Mouse (Mus musculus) hindbrain, embryonic 10.5 days (tissue): ENCODE results near the gene Ubtd1. TPM values are rescaled to one million over a fixed set of nuclear protein-coding genes. Genes with fewer than 3 reads are reported as not detected.

Source experiments
- DNase-seq: peaks from one replicate; pipeline ENCODE4 v3.0.0-alpha.2; 2017; ENCODE audit warnings: low spot score
- H3K27ac ChIP-seq: fragments of 300-500 bp; sonication (generic); 2 replicates; pipeline ENCODE4 v1.5.1; 2016; ENCODE audit warnings: mild to moderate bottlenecking, moderate library complexity
- H3K27me3 ChIP-seq: fragments of 300-500 bp; sonication (generic); 2 replicates; pipeline ENCODE4 v1.6.1; 2016; ENCODE audit warnings: mild to moderate bottlenecking; ENCODE audit not compliant: poor library complexity, insufficient read depth, severe bottlenecking
- H3K36me3 ChIP-seq: fragments of 300-500 bp; sonication (generic); 2 replicates; pipeline ENCODE4 v1.6.1; 2016; ENCODE audit warnings: mild to moderate bottlenecking, moderate library complexity
- H3K4me1 ChIP-seq: fragments of 300-500 bp; sonication (generic); replicated peaks from 2 replicates; pipeline ENCODE4 v1.6.1; 2016; ENCODE audit warnings: mild to moderate bottlenecking
- H3K4me3 ChIP-seq: fragments of 300-500 bp; sonication (generic); 2 replicates; pipeline ENCODE4 v1.5.1; 2016; ENCODE audit warnings: mild to moderate bottlenecking, moderate library complexity
- H3K9me3 ChIP-seq: fragments of 300-500 bp; sonication (generic); 2 replicates; pipeline ENCODE4 v1.6.1; 2016; ENCODE audit warnings: mild to moderate bottlenecking, moderate library complexity
- WGBS: fragments of 180-500 bp; shearing (Covaris S2); methylation state at CpG from one replicate; pipeline ENCODE4 v1.1.7; 2016; 5-methylcytosine and 5-hydroxymethylcytosine counted together
- polyA plus RNA-seq: library from polyadenylated mRNA; unstranded; fragments of >200 nt; fragmentation: Nextera tagmentation; extraction: Ambion mirVana; gene quantifications from 2 replicates; pipeline ENCODE4 v1.2.1, GENCODE M21; 2016

The Ubtd1 gene
- polyA plus RNA-seq, 1 experiment from 2014 or later, result 16.9 TPM

DNA sequence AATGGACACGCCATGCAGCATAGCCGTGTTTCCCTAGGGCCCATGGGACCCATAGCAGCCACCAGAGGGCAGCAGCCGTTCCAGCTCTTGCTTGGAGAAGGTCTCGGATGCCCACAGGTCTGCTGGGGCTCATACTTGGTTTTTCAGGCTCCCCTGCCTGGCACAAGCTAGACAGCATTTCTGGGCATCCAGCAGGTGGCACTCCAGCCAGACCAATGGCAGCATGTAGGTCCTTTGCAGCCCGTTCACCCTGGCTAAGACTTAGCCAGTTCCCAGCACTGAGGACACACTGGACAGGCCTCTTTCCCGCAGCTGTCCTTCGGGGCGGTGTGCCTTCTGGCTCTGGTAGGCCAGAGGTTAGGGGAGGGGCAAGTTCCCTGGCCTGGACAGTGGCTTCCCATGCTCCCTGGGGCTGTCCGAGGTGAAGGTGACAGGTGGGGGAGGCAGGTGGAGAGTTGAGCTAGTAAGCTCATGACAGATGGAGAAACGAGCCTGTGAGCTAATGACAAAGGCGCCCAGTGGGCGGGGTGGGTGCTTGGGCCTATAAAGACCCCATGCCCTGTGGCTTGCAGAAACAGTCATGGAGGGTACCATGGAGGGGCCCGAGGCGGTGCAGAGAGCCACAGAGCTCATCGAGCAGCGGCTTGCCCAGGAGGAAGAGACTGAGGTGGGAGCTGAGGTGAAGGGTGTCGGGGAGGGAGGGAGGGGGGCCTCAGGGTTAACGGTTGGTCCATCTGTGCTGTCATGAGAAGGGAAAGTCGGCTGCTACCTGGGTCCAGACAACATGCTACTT lies 54.1 kb downstream of the Ubtd1 start, which contains the start of gene Ankrd2:
Gene Ankrd2 (plus strand): TSS at position 545 of the 793 bp plus-strand sequence.
- WGBS, result 67% methylated on average over 19 of the region's 19 CpGs
- H3K27me3 ChIP-seq, result peaks cover 12% of the 10 kb centered on the region
- H3K27ac ChIP-seq, result peak within 1 kb of the TSS; percentile 1; the same call in 1 of the 2 replicates
- peaks cover 25% of the 10 kb centered on the region for H3K4me1 ChIP-seq
- peaks cover 10% of the 10 kb centered on the region for H3K36me3 ChIP-seq
- H3K9me3 ChIP-seq, result no peaks in the 10 kb centered on the region
- peak; percentile 78 for DNase-seq
- H3K4me3 ChIP-seq, result no peak within 1 kb of the TSS

DNA sequence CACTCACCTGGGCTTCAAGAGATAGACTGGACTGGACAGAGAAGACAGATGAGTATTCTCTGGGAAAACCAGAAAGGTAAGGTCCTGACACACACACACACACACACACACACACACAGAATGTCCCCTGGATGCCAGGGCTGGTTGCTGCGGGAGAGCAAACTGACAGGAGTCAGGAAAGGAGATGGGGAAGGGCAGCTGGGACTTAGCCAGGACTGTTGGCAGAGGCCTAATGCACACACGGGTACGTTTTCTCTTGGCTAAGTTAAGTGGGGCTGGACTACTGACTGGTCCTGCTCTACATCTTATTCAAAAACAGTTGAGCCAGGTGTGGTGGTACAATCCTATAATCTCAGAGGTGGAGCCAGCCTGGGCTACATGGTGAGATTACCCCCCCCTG lies 54.8 kb downstream of the Ubtd1 start:
- no peak overlapping the region for H3K27ac ChIP-seq
- H3K36me3 ChIP-seq, result peaks cover 10% of the 10 kb centered on the region
- DNase-seq, result no peak
- peaks cover 13% of the 10 kb centered on the region for H3K27me3 ChIP-seq
- H3K9me3 ChIP-seq, result no peaks in the 10 kb centered on the region
- peaks cover 25% of the 10 kb centered on the region for H3K4me1 ChIP-seq
- H3K4me3 ChIP-seq, result no peak overlapping the region
- WGBS, result 92% methylated on average over 3 of the region's 3 CpGs

DNA sequence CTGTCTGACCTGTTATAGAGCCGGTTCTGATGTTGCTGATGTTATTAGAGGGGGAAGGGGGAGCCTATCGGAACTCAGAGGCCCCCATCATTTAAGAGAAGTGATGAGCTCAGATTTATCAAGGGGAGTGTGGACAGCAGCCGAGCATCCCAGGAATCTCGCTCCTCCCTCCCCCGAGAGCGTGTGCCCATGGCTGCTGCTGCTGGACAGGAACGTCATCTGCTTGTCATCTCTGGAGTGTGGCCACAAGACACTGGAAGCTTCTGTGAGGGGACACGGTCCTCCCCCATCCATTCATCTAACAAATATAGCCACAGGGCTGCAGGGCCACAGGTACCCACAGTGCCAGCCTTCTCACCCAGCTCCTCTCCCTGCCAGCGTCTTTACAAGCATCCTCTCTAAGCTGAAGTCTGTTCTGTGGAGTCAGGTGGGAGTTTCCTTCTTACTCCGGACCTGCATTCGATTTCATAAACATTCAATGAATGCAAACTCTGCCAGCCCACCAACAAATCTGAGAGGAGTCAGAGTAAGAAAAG lies 55.7 kb downstream of the Ubtd1 start:
- H3K9me3 ChIP-seq, result no peaks in the 10 kb centered on the region
- peaks cover 25% of the 10 kb centered on the region for H3K4me1 ChIP-seq
- no peak overlapping the region for H3K27ac ChIP-seq
- DNase-seq, result no peak
- H3K36me3 ChIP-seq, result peaks cover 10% of the 10 kb centered on the region
- 81% methylated on average over 11 of the region's 11 CpGs for WGBS
- peaks cover 13% of the 10 kb centered on the region for H3K27me3 ChIP-seq
- no peak overlapping the region for H3K4me3 ChIP-seq

DNA sequence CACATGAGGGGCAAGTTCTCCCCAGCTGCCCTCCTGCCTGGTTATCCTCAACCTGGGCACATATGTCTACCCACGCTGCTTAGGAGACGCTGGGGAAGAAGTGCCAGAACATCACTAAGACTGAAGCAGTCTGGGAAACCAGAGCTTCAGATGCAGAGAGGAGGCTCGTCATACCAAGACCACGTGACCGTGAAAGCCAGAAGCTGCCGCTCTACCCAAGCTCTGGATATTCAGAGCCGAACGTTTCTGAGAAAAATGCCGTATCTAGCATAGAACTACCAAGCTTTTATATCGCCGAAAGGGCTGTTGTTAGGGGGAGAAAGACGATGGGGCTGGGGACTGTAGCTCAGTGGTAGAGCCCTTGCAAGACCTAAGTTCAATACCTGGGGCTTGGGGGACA lies 56.7 kb downstream of the Ubtd1 start:
- H3K36me3 ChIP-seq, result peaks cover 10% of the 10 kb centered on the region
- H3K4me3 ChIP-seq, result no peak overlapping the region
- 92% methylated on average over 12 of the region's 12 CpGs for WGBS
- H3K9me3 ChIP-seq, result no peaks in the 10 kb centered on the region
- DNase-seq, result no peak
- peaks cover 25% of the 10 kb centered on the region for H3K4me1 ChIP-seq
- no peak overlapping the region for H3K27ac ChIP-seq
- H3K27me3 ChIP-seq, result peaks cover 13% of the 10 kb centered on the region

DNA sequence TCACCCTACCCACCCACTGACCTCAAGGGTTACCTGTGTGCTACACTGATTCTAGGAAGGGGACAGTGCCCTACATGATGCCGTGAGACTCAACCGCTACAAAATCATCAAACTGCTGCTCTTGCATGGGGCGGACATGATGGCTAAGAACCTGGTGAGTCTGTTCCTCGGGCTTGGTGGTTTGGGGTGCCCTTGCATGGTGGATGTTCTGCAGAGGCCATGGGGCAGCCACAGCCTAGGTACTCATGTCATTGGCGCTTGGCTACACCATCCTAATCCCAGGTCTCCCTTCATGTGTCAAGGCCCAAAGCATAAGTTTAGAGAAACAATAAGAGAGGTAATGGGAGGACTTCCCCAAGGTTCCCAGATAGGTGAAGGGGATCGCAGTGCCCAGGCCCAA lies 62.4 kb downstream of the Ubtd1 start:
- no peaks in the 10 kb centered on the region for H3K36me3 ChIP-seq
- DNase-seq, result no peak
- H3K27ac ChIP-seq, result no peak overlapping the region
- WGBS, result 95% methylated on average over 6 of the region's 6 CpGs
- H3K4me3 ChIP-seq, result no peak overlapping the region
- H3K27me3 ChIP-seq, result peaks cover 10% of the 10 kb centered on the region
- H3K4me1 ChIP-seq, result peaks cover 12% of the 10 kb centered on the region
- H3K9me3 ChIP-seq, result no peaks in the 10 kb centered on the region

DNA sequence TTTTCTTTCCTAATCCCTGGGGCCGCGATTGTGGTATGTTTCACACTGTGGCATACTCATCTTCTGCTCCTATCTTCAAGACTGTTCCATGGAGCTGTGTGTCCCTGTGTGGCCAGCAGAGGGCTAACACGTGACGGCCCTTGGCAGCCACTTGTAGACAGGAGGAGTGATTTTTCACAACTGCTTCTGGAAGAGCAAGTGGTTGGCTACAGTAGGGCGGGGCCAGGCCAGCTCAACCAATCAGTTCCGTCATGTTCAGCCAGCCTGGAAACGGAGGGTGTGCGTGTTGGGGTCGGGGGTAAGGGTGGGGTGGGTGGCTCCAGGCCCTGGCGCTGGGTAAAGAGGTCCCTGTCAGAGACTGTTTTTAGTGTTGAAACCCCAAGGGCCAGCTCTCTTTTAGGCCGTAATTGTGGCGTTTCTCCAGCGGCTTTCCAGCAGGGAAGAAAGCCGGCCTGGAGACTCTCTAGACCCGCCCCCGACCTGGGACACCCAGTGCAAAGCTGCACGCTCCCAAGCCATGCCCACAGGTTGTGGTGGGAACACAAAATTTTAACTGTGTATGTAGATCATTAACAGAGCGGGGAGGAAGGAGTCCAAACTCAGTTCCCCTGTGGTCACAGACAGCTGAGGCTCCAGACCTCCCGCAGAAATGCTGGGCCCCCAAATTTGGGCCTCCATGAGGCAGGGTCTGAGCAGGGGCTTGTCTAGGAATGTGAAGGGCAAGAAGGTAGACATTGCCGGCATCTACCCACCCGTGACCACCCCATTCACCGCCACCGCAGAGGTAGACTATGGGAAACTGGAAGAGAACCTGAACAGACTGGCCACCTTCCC lies 63.9 kb downstream of the Ubtd1 start, which contains the start of gene Hoga1:
Gene Hoga1 (plus strand): TSS at position 342 of the 834 bp plus-strand sequence.
- DNase-seq, result peak; percentile 85
- Histone ChIP-seq H3K9me3 (no peaks in the 10 kb centered on the region), H3K27me3 (peaks cover 2% of the 10 kb centered on the region; the same call in 1 of the 2 replicates), H3K4me3 (peak within 1 kb of the TSS; percentile 47), H3K27ac (peak within 1 kb of the TSS; percentile 66), H3K36me3 (no peaks in the 10 kb centered on the region), H3K4me1 (peaks cover 12% of the 10 kb centered on the region)
- 21% methylated on average over 23 of the region's 23 CpGs for WGBS

DNA sequence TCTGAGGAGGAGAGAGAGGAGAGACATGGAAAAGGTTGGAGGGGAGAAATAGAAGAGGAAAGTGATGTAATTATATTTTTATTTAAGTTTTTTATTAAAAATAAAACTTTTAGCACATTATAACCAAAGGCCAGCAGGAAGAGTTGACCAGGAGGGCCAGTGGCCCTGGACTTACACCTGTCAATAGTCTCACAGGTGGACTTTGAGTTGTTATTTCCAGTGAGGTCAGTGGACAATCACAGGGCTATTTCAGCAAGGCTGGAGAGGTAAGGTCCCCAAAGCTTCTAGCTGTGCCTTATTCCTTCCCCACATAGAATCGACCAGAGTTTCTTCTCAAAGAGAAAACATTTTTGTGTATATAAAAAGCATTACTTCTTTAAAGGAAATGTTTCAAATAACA lies 68.7 kb downstream of the Ubtd1 start:
- WGBS, result 81% methylated on average over 1 of the region's 1 CpGs
- Histone ChIP-seq H3K4me1 (peaks cover 20% of the 10 kb centered on the region), H3K4me3 (no peak overlapping the region), H3K27ac (no peak overlapping the region), H3K36me3 (no peaks in the 10 kb centered on the region), H3K9me3 (no peaks in the 10 kb centered on the region), H3K27me3 (no peaks in the 10 kb centered on the region; the same call in 1 of the 2 replicates)
- DNase-seq, result no peak

DNA sequence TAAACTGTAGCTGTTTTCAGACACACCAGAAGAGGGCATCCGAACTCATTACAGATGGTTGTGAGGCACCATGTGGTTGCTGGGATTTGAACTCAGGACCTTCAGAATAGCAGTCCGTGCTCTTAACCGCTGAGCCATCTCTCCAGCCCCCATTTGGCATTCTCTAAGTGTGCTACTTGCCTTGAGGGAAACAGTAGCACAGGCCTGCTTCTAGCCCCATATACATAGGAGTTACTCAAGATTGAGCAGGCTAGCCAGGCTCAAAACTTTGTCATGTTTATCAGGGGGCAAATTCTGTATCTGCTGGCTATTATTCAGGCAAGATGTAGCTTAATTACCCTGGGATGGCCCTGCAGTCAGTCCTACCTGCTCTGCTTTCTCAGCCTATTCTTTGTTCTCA lies 69.8 kb downstream of the Ubtd1 start:
- no peaks in the 10 kb centered on the region for H3K27me3 ChIP-seq
- H3K4me1 ChIP-seq, result peaks cover 10% of the 10 kb centered on the region
- no peak for DNase-seq
- H3K36me3 ChIP-seq, result no peaks in the 10 kb centered on the region
- H3K4me3 ChIP-seq, result no peak overlapping the region
- H3K27ac ChIP-seq, result no peak overlapping the region
- WGBS, result 90% methylated on average over 3 of the region's 3 CpGs
- no peaks in the 10 kb centered on the region for H3K9me3 ChIP-seq

DNA sequence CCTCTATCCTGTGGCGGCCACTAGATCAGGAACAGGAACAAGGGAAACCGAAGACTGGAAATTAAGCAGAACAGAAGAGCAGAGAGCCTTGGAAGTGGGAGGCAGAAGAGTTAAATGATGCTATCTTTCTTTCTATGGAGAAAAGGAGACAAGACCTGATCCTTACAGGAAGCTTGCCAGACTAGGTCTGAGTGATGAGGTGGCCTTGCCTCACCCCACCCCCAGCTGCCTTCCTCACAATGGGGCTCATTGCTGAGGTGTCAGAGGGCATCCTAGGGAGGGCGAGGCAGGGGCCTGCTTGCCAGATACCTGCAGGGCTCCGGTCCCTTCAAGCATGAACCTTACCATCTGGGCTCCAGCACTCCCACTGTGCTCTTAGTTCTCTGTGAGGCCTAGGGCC lies 70.4 kb downstream of the Ubtd1 start, which contains the start of gene 4933411K16Rik:
Gene 4933411K16Rik (plus strand): TSS at position 301 of the 400 bp plus-strand sequence.
- H3K4me1 ChIP-seq, result peaks cover 10% of the 10 kb centered on the region
- no peaks in the 10 kb centered on the region for H3K27me3 ChIP-seq
- peak within 1 kb of the TSS; percentile 35; the same call in 1 of the 2 replicates for H3K27ac ChIP-seq
- no peaks in the 10 kb centered on the region for H3K36me3 ChIP-seq
- no peak for DNase-seq
- WGBS, result 69% methylated on average over 4 of the region's 4 CpGs
- no peaks in the 10 kb centered on the region for H3K9me3 ChIP-seq
- H3K4me3 ChIP-seq, result no peak within 1 kb of the TSS

DNA sequence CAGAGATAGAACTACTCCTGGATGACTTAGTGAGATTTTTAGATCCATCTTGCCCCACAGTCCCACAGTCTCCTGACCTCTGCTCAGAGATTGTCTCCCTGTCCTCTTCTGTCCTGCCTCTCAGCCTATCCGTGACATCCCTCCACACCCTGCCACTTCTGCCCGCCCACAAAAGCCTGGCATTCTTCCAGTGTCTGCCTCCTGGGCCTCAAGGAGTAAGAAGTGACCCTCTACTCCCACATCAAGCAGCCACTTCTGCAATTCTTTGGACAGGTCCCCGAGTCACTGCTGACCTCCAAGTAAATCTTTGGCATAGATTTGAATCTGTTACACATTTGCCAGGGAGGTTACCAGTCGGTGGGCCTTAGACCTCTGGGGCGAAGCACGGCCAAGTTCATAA lies 72.7 kb downstream of the Ubtd1 start:
- no peaks in the 10 kb centered on the region for H3K9me3 ChIP-seq
- H3K27ac ChIP-seq, result no peak overlapping the region
- no peak overlapping the region for H3K4me3 ChIP-seq
- no peaks in the 10 kb centered on the region for H3K27me3 ChIP-seq
- 82% methylated on average over 6 of the region's 6 CpGs for WGBS
- peaks cover 10% of the 10 kb centered on the region for H3K4me1 ChIP-seq
- H3K36me3 ChIP-seq, result no peaks in the 10 kb centered on the region
- no peak for DNase-seq

DNA sequence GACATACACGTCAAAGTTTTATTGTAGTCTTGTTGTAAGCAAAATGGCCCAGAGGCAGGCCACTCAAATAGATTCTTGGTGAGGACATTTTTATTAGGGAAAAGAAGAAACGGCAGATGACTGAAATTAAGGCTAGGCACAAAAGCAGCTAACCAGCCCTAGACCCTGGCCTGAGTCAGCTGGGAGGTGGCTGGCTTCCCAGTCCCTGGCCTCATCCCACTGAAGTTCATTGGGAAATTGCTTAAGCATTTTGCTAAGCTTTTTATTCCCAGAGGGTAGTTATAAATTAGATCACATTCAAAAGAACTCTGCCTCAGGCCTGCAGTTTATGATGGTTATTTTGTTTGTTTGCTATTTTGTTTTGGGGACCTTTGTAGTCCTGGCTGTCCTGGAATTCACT lies 74.3 kb downstream of the Ubtd1 start:
- no peak for DNase-seq
- Histone ChIP-seq H3K9me3 (no peaks in the 10 kb centered on the region), H3K27ac (no peak overlapping the region), H3K4me1 (peaks cover 10% of the 10 kb centered on the region), H3K36me3 (no peaks in the 10 kb centered on the region), H3K27me3 (no peaks in the 10 kb centered on the region), H3K4me3 (no peak overlapping the region)
- WGBS, result 92% methylated on average over 2 of the region's 2 CpGs

DNA sequence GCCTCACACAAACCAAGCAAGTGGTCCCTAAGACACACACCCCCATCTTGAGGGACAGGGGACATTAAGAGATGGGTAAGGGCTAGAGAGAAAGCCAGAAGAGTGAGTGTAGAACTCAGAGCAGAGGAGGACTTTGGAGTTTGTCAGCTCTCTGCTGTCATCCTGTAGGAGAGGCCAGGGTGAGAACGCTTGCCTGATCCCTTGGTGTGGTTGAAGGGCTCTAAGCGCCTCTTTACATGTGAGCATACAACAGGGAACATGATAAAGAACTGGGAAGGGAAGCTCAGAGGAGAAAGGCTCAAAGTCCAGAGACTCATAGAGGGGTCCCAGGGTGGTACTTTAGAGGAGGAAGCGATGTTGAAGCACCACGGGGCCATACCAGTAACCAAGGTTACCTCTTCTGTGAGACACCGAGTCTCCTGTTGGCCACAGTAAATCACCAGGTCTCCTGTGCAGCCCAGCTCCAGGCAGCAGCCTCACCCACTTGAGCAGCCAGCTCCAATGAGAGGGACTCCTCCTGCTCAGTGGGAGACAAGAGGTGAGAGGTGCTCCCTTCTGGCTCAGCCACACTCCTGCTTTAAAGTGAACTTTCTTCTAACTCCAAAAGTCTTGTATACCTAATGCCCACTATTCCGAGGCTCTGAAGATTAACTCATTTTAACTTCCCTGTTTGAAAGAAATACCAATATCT lies 75.3 kb downstream of the Ubtd1 start:
- no peak for DNase-seq
- no peak overlapping the region for H3K27ac ChIP-seq
- H3K27me3 ChIP-seq, result no peaks in the 10 kb centered on the region
- WGBS, result 87% methylated on average over 6 of the region's 6 CpGs
- H3K9me3 ChIP-seq, result no peaks in the 10 kb centered on the region
- no peaks in the 10 kb centered on the region for H3K36me3 ChIP-seq
- no peak overlapping the region for H3K4me3 ChIP-seq
- peaks cover 10% of the 10 kb centered on the region for H3K4me1 ChIP-seq
